ENCODE assay signal across 8 mouse cellular contexts in the genomic region with DNA sequence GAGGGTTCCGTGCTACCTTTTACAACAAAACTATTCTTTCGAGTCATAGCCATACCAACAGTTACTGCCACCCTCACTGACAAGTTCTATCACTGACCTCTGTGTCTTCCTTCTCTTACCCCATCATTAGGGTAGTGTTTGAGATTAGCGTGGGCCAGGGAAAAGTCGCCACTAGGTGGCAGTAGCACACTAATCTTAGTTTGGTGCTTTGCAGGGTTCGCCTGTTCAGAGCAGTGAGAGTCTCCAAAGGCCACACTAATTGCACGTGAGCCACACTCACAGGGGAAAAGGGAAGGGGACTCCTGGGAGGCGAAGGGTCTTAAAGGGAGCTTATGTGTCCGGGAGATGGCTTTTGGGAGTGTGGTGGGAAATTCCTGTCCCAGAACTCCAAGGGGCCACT. TPM values are rescaled to one million over a fixed set of nuclear protein-coding genes. Genes with fewer than 3 reads are reported as not detected.
DNase-seq lines count a peak whose midpoint lies in the region; ATAC-seq and TF ChIP-seq lines count a peak whose summit lies in the region.

No protein-coding gene starts in this region.

- H3K4me2 ChIP-seq in kidney, embryonic 15.5 days = no peak overlapping the region
- H3K4me2 ChIP-seq in stomach, embryonic 15.5 days = no peak overlapping the region

- no peaks in the 10 kb centered on the region for H3K36me3 ChIP-seq in kidney, embryonic 15.5 days
- no peaks in the 10 kb centered on the region for H3K36me3 ChIP-seq in liver, adult 2 months (ENCODE audit: control insufficient read depth, insufficient read depth, low read length)
- H3K36me3 ChIP-seq in stomach, embryonic 15.5 days = no peaks in the 10 kb centered on the region

- no peak overlapping the region for H3K4me3 ChIP-seq in kidney, embryonic 15.5 days (replicated peaks)
- H3K4me3 ChIP-seq in liver, adult 2 months (ENCODE audit: insufficient read depth, low read depth, low read length) = no peak overlapping the region
- no peak overlapping the region for H3K4me3 ChIP-seq in stomach, embryonic 15.5 days (replicated peaks)

- TF ChIP-seq CTCF in liver, adult 2 months (IDR thresholded peaks at IDR 0.05; ENCODE audit: low read depth, low read length) = peak; percentile 66; the same call in 1 of the 2 replicates

- H3K9me3 ChIP-seq in kidney, embryonic 15.5 days (replicated peaks) = no peaks in the 10 kb centered on the region
- no peaks in the 10 kb centered on the region for H3K9me3 ChIP-seq in stomach, embryonic 15.5 days

- peak; percentile 89 for ATAC-seq in kidney, embryonic 15.5 days (replicated peaks; ENCODE audit: low FRiP score)
- peak; percentile 56; the same call in 1 of the 2 replicates for ATAC-seq in stomach, embryonic 15.5 days (ENCODE audit: insufficient read depth, low FRiP score, low read depth)

- H3K4me1 ChIP-seq in kidney, embryonic 15.5 days = no peaks in the 10 kb centered on the region
- H3K4me1 ChIP-seq in liver, adult 2 months (ENCODE audit: control insufficient read depth, insufficient read depth, low read length) = no peaks in the 10 kb centered on the region
- H3K4me1 ChIP-seq in stomach, embryonic 15.5 days = no peaks in the 10 kb centered on the region

- H3K9ac ChIP-seq in kidney, embryonic 15.5 days = no peak overlapping the region
- H3K9ac ChIP-seq in liver, adult 2 months (ENCODE audit: low read depth, low read length) = no peak overlapping the region
- no peak overlapping the region for H3K9ac ChIP-seq in stomach, embryonic 15.5 days

- H3K27me3 ChIP-seq in kidney, embryonic 15.5 days = no peaks in the 10 kb centered on the region
- no peaks in the 10 kb centered on the region for H3K27me3 ChIP-seq in liver, adult 2 months (ENCODE audit: control insufficient read depth, insufficient read depth, low read length)
- H3K27me3 ChIP-seq in stomach, embryonic 15.5 days (replicated peaks) = no peaks in the 10 kb centered on the region

- no peak overlapping the region for H3K27ac ChIP-seq in kidney, embryonic 15.5 days
- H3K27ac ChIP-seq in liver, adult 2 months (replicated peaks; ENCODE audit: insufficient read depth, low read depth, low read length) = no peak overlapping the region
- H3K27ac ChIP-seq in stomach, embryonic 15.5 days = no peak overlapping the region

- DNase-seq in 3T3-L1 (ENCODE audit: low read depth, low spot score) = peak; percentile 72
- DNase-seq in adrenal gland, adult 2 months = peak; percentile 77
- DNase-seq in embryo, embryonic 11 days = peak; percentile 89
- peak; percentile 43 to 66 for DNase-seq in gastrocnemius, postnatal 4 days (ENCODE audit: low spot score in 2 of 2)
- DNase-seq in liver, adult 2 months (ENCODE audit: extremely low read depth, low read depth, low spot score) = peak; percentile 46
- DNase-seq in neural tube, embryonic 10.5 days (ENCODE audit: extremely low spot score, low spot score) = peak; percentile 88

- no peaks in the 10 kb centered on the region for H3K79me2 ChIP-seq in liver, adult 2 months (ENCODE audit: control insufficient read depth, insufficient read depth, low read length)

- WGBS in kidney, embryonic 15.5 days = 17% methylated on average over 8 of the region's 8 CpGs
- 12% methylated on average over 8 of the region's 8 CpGs for WGBS in liver, adult 2 months
- WGBS in stomach, embryonic 15.5 days = 18% methylated on average over 8 of the region's 8 CpGs

- no peak for TF ChIP-seq POLR2A in liver, adult 2 months (IDR thresholded peaks at IDR 0.05; ENCODE audit: extremely low read depth, insufficient read depth, low read length)

RNA-seq across cellular contexts. Expression of a gene that starts 37.3 kb away (rescaled TPM):
- under 1 TPM in 1 of 2 experiments, not detected in 1; 0.35 TPM for total RNA-seq in adrenal gland, adult 2 months (2021)
- polyA plus RNA-seq in adrenal gland, adult 2 months (2012; rRNA removed) = 0.04 TPM in 1 of 2 replicates, not detected in the other
- total RNA-seq in gastrocnemius, postnatal 4 days (2021) = under 1 TPM in 1 of 2 experiments, not detected in 1; 0.10 TPM
- polyA plus RNA-seq in kidney, embryonic 15.5 days (2015; fragmentation: Nextera tagmentation; extraction: Ambion mirVana) = 2.7 and 2.8 TPM in 2 replicates
- total RNA-seq in liver, adult 2 months (2014; rRNA removed) = not detected in 2 replicates
- polyA plus RNA-seq in liver, adult 2 months (2012; rRNA removed) = not detected in 2 replicates
- polyA plus RNA-seq in stomach, embryonic 15.5 days (2015; fragmentation: Nextera tagmentation; extraction: Ambion mirVana) = 5.6 and 10.8 TPM in 2 replicates
